Mouse (Mus musculus): ENCODE measurements around the gene Zbtb8b. TPM values are rescaled to one million over a fixed set of nuclear protein-coding genes. Genes with fewer than 3 reads are reported as not detected.
"Not testable (repeated sequence)": the region's sequence is repeated elsewhere in the genome, so short reads cannot be mapped to it uniquely, and the experiment has no call there.

Gene Zbtb8b
- polyA plus RNA-seq (2015; fragmentation: Nextera tagmentation; extraction: Ambion mirVana): 1.7 and 1.8 TPM in 2 replicates

- peak; percentile 21 for DNase-seq (ENCODE audit: low spot score)
These were observed at the start of gene Zbtb8b for GRCm38 (mm10) chr4:129440340-129441063. Zbtb8b (minus strand) TSS chr4:129440853.

GRCm38 (mm10) chr4:129481090-129481489 lies 40.4 kb upstream of the Zbtb8b start:
- no peak for DNase-seq (ENCODE audit: low spot score)

- no peak for DNase-seq (ENCODE audit: low spot score)
These were observed 39.2 kb upstream of the Zbtb8b start for GRCm38 (mm10) chr4:129479863-129480262.

GRCm38 (mm10) chr4:129476047-129476446 lies 35.4 kb upstream of the Zbtb8b start:
- no peak for DNase-seq (ENCODE audit: low spot score)

GRCm38 (mm10) chr4:129464286-129464815 lies 23.7 kb upstream of the Zbtb8b start:
- no peak for DNase-seq (ENCODE audit: low spot score)

- no peak for DNase-seq (ENCODE audit: low spot score)
These were observed 22.7 kb upstream of the Zbtb8b start for GRCm38 (mm10) chr4:129463097-129464059.

- DNase-seq (ENCODE audit: low spot score): no peak
These were observed 21.5 kb upstream of the Zbtb8b start for GRCm38 (mm10) chr4:129462118-129462517.

GRCm38 (mm10) chr4:129461183-129461960 lies 20.7 kb upstream of the Zbtb8b start, which contains the start of gene Bsdc1:
Bsdc1 (plus strand) TSS chr4:129461581.
- peak; percentile 100 for DNase-seq (ENCODE audit: low spot score)

- no peak for DNase-seq (ENCODE audit: low spot score)
These were observed 20.2 kb upstream of the Zbtb8b start for GRCm38 (mm10) chr4:129460827-129461182.

GRCm38 (mm10) chr4:129459726-129460125 lies 19.1 kb upstream of the Zbtb8b start:
- DNase-seq (ENCODE audit: low spot score): no peak

GRCm38 (mm10) chr4:129457311-129457710 lies 16.7 kb upstream of the Zbtb8b start:
- not testable (repeated sequence) for DNase-seq (ENCODE audit: low spot score)

GRCm38 (mm10) chr4:129456126-129456525 lies 15.5 kb upstream of the Zbtb8b start:
- no peak for DNase-seq (ENCODE audit: low spot score)

GRCm38 (mm10) chr4:129455265-129455664 lies 14.6 kb upstream of the Zbtb8b start:
- DNase-seq (ENCODE audit: low spot score): peak; percentile 77

GRCm38 (mm10) chr4:129451471-129452169 lies 11.0 kb upstream of the Zbtb8b start:
- no peak for DNase-seq (ENCODE audit: low spot score)

- DNase-seq (ENCODE audit: low spot score): peak; percentile 13
These were observed 10.2 kb upstream of the Zbtb8b start for GRCm38 (mm10) chr4:129450851-129451250.

GRCm38 (mm10) chr4:129448713-129449112 lies 8.1 kb upstream of the Zbtb8b start:
- DNase-seq (ENCODE audit: low spot score): no peak

GRCm38 (mm10) chr4:129447778-129448563 lies 7.3 kb upstream of the Zbtb8b start:
- no peak for DNase-seq (ENCODE audit: low spot score)

GRCm38 (mm10) chr4:129447360-129447759 lies 6.7 kb upstream of the Zbtb8b start:
- no peak for DNase-seq (ENCODE audit: low spot score)

GRCm38 (mm10) chr4:129441145-129441544 lies 492 bp upstream of the Zbtb8b start:
- peak; percentile 17 for DNase-seq (ENCODE audit: low spot score)

GRCm38 (mm10) chr4:129418321-129418720 lies 22.3 kb downstream of the Zbtb8b start:
- no peak for DNase-seq (ENCODE audit: low spot score)
